Mouse (Mus musculus) forebrain, embryonic 13.5 days (tissue): Measurements from ENCODE around the gene Ank3. TPM values are rescaled to one million over a fixed set of nuclear protein-coding genes. Genes with fewer than 3 reads are reported as not detected.

Experiments used
- ATAC-seq: fragments of 200-750 bp; cut with Nextera tagmentation; 2 replicates; pipeline ENCODE4 v1.8.0; 2017
- H3K27ac ChIP-seq: fragments of 300-500 bp; sonication (generic); 2 replicates; pipeline ENCODE4 v1.5.1; 2015; ENCODE audit warnings: inconsistent platforms, mild to moderate bottlenecking, moderate library complexity
- H3K27me3 ChIP-seq: fragments of 300-500 bp; sonication (generic); 2 replicates; pipeline ENCODE4 v1.6.1; 2015; ENCODE audit warnings: mild to moderate bottlenecking, inconsistent platforms
- H3K36me3 ChIP-seq: fragments of 300-500 bp; sonication (generic); 2 replicates; pipeline ENCODE4 v1.6.1; 2015; ENCODE audit warnings: mild to moderate bottlenecking, inconsistent platforms; ENCODE audit not compliant: poor library complexity, severe bottlenecking
- H3K4me1 ChIP-seq: fragments of 300-500 bp; sonication (generic); 2 replicates; pipeline ENCODE4 v1.6.1; 2015; ENCODE audit warnings: inconsistent platforms
- H3K4me2 ChIP-seq: fragments of 300-500 bp; sonication (generic); 2 replicates; pipeline ENCODE4 v1.6.1; 2015; ENCODE audit warnings: inconsistent platforms, mild to moderate bottlenecking, moderate library complexity
- H3K4me3 ChIP-seq: fragments of 300-500 bp; sonication (generic); 2 replicates; pipeline ENCODE4 v1.5.1; 2015; ENCODE audit warnings: mild to moderate bottlenecking, inconsistent platforms
- H3K9ac ChIP-seq: fragments of 300-500 bp; sonication (generic); 2 replicates; pipeline ENCODE4 v1.6.1; 2015; ENCODE audit warnings: mild to moderate bottlenecking, inconsistent platforms
- H3K9me3 ChIP-seq: fragments of 300-500 bp; sonication (generic); replicated peaks from 2 replicates; pipeline ENCODE4 v1.6.1; 2016; ENCODE audit warnings: inconsistent platforms
- WGBS: fragments of 180-500 bp; shearing (Covaris S2); methylation state at CpG from one replicate; pipeline ENCODE4 v1.1.7; 2015; 5-methylcytosine and 5-hydroxymethylcytosine counted together
- polyA plus RNA-seq: library from polyadenylated mRNA; unstranded; fragments of >200 nt; fragmentation: Nextera tagmentation; extraction: Ambion mirVana; gene quantifications from 2 replicates; pipeline ENCODE4 v1.2.1, GENCODE M21; 2015

Gene Ank3
- polyA plus RNA-seq, 1 experiment from 2014 or later: 63.5 TPM

DNA sequence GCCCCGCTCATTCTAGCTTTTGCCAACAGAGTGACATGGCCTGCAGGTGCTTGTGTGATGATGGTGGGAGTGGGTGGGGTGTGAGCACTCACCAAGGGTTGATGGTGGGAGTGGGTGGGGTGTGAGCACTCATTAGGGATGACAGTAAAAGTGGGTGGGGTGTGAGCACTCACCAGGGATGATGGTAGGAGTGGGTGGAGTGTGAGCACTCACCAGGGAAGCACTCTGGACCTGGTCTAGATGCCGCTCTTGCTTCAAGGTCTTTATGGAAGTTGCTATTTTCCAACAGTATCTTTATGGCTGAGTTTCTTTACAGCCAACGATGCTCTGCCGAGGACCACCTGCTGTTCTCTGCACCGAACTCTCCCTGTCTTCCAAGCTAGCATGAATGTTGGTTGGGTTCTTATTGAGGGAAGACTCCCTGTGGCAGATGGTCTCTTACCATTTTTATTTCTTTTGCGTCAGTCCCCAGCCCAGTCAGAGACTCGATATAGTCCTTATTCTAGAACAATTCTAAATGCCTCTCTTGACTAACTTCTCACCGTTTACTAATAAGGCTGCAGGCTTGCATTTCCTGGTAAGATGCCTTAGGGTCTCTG, 456.1 kb downstream of the Ank3 start:
- Histone ChIP-seq H3K9ac (no peak overlapping the region), H3K9me3 (no peaks in the 10 kb centered on the region), H3K36me3 (peaks cover 12% of the 10 kb centered on the region), H3K4me1 (peaks cover 17% of the 10 kb centered on the region), H3K27ac (no peak overlapping the region), H3K27me3 (no peaks in the 10 kb centered on the region), H3K4me2 (no peak overlapping the region), H3K4me3 (no peak overlapping the region)
- ATAC-seq: no peak
- 88% methylated on average over 8 of the region's 8 CpGs for WGBS

DNA sequence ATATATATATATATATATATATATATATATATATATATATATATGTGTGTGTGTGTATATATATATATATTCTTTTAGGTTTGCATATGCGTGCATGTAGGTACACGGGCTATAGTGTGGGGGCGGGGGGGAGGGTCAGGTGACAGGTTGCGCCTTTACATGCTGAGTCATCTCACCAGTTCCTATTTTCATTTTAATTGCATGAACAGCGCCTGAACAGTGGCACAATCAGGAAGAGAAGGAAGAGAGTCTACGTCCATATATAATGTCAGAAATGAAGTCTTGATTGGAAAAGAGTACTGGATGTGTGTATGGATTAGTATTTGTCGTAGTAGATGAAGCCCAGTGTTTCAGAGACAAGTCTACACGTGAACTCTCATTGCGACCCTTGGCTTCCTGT, 459.4 kb downstream of the Ank3 start:
- H3K4me1 ChIP-seq: peaks cover 27% of the 10 kb centered on the region
- H3K27ac ChIP-seq: peak overlapping the region; percentile 93
- no peak overlapping the region for H3K4me3 ChIP-seq
- no peaks in the 10 kb centered on the region for H3K9me3 ChIP-seq
- ATAC-seq: no peak
- no peak overlapping the region for H3K9ac ChIP-seq
- H3K4me2 ChIP-seq: no peak overlapping the region
- WGBS: 92% methylated on average over 9 of the region's 9 CpGs
- no peaks in the 10 kb centered on the region for H3K27me3 ChIP-seq
- no peaks in the 10 kb centered on the region for H3K36me3 ChIP-seq

DNA sequence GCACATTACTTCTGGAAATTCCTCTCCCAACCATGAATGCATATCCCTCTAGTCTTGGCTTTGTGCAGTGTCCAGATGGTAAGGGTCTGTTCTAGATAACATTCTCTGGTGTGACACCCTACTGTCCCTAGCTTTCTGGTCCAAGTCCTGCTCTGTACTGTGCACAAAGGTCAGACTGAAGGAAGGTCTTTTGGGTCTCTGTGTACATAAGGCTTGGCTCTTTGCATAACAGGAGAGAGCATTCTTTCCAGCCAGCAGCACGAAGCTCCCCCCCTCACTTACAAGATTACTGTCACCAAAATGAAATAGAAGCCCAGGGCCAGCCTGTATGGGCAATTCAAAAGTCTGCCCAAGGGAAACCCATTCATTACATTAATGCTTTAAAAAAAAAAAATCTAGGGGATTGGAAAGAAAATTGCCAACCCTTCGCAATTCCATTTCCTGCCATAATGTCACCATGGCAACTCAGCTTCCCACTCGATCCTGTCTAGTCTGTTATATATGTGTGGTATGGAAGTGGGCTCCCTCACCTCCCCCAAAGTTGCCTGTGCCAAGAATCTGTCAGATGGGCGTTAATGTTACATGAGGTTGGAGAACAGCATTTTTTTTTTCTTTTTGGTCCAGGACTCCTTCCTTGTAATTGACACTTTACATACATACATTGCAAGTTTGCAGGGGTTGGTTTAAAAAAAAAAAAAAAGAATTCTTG, 460.5 kb downstream of the Ank3 start:
- Histone ChIP-seq H3K4me1 (peaks cover 27% of the 10 kb centered on the region), H3K9ac (no peak overlapping the region), H3K27ac (peak overlapping the region; percentile 93), H3K27me3 (no peaks in the 10 kb centered on the region), H3K4me3 (no peak overlapping the region), H3K36me3 (no peaks in the 10 kb centered on the region), H3K4me2 (peak overlapping the region; percentile 34), H3K9me3 (no peaks in the 10 kb centered on the region)
- WGBS: 9% methylated on average over 4 of the region's 4 CpGs
- ATAC-seq: peak; percentile 96

DNA sequence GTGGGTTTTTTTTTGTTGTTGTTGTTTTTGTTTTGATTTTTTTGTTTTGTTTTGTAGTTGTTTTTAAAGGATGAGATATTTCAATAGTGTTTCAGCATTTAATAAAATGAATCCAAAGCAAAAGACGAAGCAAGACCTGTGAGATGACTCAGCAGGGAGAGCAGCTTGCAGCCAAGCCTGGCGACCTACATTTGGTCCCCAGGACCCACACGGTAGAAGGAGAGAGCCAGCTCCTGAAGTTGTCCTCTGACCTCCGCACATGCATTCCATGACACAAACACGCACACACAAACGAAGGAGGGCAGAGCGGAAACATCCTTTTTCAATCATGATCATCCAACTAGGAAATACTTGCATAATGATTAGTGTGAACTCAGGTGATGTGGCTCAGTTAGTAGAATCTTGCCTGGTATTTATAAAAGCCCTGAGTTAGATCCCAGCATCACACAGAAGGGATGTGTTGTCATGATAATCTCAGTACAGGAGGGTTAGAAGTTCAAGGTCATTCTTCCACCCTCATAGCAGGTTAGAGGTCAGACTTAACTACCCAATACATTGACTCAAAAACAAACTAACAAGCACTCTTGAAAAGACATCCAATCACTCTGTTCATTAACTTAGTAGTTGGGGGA, 461.4 kb downstream of the Ank3 start:
- H3K9ac ChIP-seq: no peak overlapping the region
- H3K4me1 ChIP-seq: peaks cover 27% of the 10 kb centered on the region
- H3K36me3 ChIP-seq: no peaks in the 10 kb centered on the region
- ATAC-seq: no peak
- no peak overlapping the region for H3K4me3 ChIP-seq
- no peak overlapping the region for H3K4me2 ChIP-seq
- no peaks in the 10 kb centered on the region for H3K27me3 ChIP-seq
- H3K27ac ChIP-seq: peak overlapping the region; percentile 93
- no peaks in the 10 kb centered on the region for H3K9me3 ChIP-seq
- 73% methylated on average over 7 of the region's 7 CpGs for WGBS

DNA sequence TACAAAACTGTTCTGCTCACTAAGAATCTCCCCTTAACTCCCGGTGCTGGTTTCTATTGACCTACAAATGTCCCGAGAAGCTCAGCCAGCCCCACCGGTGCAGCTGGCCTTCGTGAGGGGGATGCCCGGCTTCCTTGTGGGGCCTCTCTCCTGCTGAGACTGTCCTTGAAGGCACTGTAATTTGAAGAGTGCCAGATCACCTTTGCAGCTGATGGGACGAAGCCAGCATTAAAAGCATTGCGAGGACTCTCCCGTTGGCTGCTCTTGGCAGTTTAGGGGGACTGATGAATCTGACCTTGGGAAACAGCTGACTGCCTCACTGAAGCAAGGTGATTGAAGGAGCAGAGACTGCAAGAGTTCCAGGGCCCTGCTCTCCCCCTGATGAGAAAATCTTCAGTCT, 464.3 kb downstream of the Ank3 start:
- H3K27me3 ChIP-seq: no peaks in the 10 kb centered on the region
- H3K27ac ChIP-seq: no peak overlapping the region
- H3K9me3 ChIP-seq: no peaks in the 10 kb centered on the region
- H3K4me1 ChIP-seq: peaks cover 34% of the 10 kb centered on the region
- ATAC-seq: no peak
- H3K4me2 ChIP-seq: no peak overlapping the region
- no peak overlapping the region for H3K9ac ChIP-seq
- 72% methylated on average over 8 of the region's 8 CpGs for WGBS
- no peaks in the 10 kb centered on the region for H3K36me3 ChIP-seq
- H3K4me3 ChIP-seq: no peak overlapping the region

DNA sequence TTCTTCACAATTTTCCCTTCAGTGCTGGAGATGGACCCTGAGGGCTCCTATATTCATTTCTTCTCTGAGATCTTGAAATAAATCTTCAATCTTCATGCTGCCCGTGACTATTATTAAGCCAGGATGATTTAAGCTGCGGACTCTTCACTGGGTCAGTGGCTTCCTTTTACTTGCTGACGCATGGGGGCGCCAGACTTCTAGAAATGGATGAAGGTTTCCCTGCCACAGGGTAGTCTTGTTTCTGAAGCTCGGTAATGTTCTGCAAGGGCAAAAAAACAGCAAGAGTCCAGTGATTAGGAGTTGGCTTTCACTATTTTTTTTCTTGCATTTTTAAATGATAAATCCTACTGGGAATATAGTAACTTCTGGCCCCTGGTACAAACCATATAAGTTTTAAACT, 471.8 kb downstream of the Ank3 start:
- peak; percentile 70; the same call in 1 of the 2 replicates for ATAC-seq
- Histone ChIP-seq H3K4me1 (peaks cover 10% of the 10 kb centered on the region), H3K36me3 (peaks cover 24% of the 10 kb centered on the region), H3K27me3 (no peaks in the 10 kb centered on the region), H3K4me2 (no peak overlapping the region), H3K9ac (no peak overlapping the region), H3K27ac (0 out of 2 replicates have a peak overlapping the region, but pooled peaks have one; percentile 0), H3K9me3 (no peaks in the 10 kb centered on the region), H3K4me3 (no peak overlapping the region)
- WGBS: 13% methylated on average over 5 of the region's 5 CpGs

DNA sequence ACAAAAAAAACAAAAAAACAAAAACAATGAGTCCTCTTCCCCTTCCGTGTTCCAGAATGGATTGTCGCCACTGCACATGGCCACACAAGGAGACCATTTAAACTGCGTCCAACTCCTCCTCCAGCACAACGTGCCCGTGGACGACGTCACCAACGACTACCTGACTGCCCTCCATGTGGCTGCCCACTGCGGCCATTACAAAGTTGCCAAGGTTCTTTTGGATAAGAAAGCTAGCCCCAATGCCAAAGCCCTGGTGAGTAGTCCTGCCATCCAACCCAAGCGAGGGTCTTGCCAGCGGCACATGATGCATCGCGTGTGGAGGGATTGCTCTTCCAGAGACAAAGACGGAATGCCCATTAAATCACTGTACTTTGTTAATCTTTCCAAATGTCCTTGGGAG, 472.4 kb downstream of the Ank3 start:
- H3K4me2 ChIP-seq: no peak overlapping the region
- peaks cover 24% of the 10 kb centered on the region for H3K36me3 ChIP-seq
- no peak overlapping the region for H3K9ac ChIP-seq
- peaks cover 5% of the 10 kb centered on the region for H3K4me1 ChIP-seq
- H3K27me3 ChIP-seq: no peaks in the 10 kb centered on the region
- H3K9me3 ChIP-seq: no peaks in the 10 kb centered on the region
- WGBS: 83% methylated on average over 14 of the region's 14 CpGs
- no peak overlapping the region for H3K4me3 ChIP-seq
- no peak for ATAC-seq
- no peak overlapping the region for H3K27ac ChIP-seq

DNA sequence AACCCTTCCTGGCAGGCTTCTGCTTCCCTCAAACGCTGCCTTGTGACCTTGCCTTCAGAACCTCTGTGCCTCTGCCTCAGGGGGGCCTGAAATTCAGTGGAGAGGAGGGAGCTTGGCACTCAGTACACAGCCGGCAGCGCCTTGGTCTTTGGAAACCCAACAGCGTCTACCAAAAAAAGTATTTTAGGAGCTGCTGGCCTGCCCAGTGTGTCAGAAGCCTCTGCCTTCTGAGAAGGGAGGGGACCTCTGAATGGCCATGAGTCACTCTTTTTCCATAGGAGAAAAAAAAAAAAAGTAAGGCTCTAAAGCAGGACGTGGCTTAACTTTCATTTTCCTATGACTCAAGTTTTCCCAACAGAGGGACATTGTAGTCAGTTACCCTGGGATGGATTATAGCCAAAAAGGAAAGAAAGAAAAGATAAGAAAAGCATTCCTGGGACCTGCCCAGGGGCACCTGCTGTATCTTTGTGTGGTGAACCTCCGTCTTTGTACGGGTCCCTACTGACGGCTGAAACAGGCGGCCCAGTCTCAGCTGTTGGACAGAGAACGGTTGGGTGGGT, 473.7 kb downstream of the Ank3 start:
- WGBS: 38% methylated on average over 10 of the region's 10 CpGs
- no peak overlapping the region for H3K27ac ChIP-seq
- H3K4me1 ChIP-seq: 0 out of 2 replicates have a peak, but pooled peaks cover 3% of the 10 kb centered on the region
- no peak overlapping the region for H3K4me2 ChIP-seq
- no peak overlapping the region for H3K9ac ChIP-seq
- H3K4me3 ChIP-seq: no peak overlapping the region
- no peaks in the 10 kb centered on the region for H3K27me3 ChIP-seq
- no peaks in the 10 kb centered on the region for H3K9me3 ChIP-seq
- H3K36me3 ChIP-seq: peaks cover 24% of the 10 kb centered on the region
- ATAC-seq: no peak

DNA sequence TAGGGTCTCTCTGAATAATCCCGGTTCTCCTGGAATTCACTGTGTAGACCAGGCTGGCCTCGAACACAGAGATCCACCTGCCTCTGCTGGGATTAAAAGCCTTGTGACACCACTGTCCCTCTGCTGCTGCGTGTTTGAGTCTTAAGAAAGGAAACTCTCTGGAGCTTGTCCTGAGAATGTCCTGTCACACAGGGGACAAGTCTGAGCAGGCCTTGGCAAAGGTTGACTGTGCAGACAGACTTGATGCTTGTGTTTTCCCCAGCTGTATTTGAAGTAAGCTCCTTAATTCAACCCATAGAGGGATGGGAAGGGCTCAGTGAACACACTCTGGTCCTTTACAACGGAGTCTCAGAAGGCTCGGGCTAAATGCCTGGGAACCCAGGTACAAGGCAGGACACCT, 474.3 kb downstream of the Ank3 start:
- H3K9me3 ChIP-seq: no peaks in the 10 kb centered on the region
- no peak overlapping the region for H3K9ac ChIP-seq
- peaks cover 28% of the 10 kb centered on the region for H3K36me3 ChIP-seq
- WGBS: 85% methylated on average over 5 of the region's 5 CpGs
- no peaks in the 10 kb centered on the region for H3K27me3 ChIP-seq
- no peak overlapping the region for H3K27ac ChIP-seq
- H3K4me1 ChIP-seq: 0 out of 2 replicates have a peak, but pooled peaks cover 3% of the 10 kb centered on the region
- no peak overlapping the region for H3K4me3 ChIP-seq
- no peak overlapping the region for H3K4me2 ChIP-seq
- ATAC-seq: no peak

DNA sequence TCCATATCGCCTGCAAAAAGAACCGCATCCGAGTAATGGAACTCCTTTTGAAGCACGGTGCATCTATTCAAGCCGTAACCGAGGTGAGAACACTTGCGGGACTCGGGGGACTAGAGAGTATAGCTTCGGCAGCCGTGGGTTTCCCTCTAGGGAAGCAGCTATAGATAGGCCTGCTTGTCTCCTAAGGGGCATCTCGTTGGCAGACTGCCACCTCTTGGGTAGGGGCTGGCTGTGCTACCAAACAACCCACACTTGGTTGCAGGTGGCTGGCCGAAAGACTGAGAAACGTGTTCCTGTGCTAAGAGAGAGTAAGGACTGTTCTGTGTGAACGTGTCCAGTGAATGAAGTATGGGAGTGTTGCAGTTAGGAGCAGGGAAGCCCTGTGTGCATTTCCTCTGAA, 476.2 kb downstream of the Ank3 start:
- H3K4me1 ChIP-seq: 0 out of 2 replicates have a peak, but pooled peaks cover 3% of the 10 kb centered on the region
- H3K9ac ChIP-seq: no peak overlapping the region
- H3K36me3 ChIP-seq: peaks cover 28% of the 10 kb centered on the region
- ATAC-seq: no peak
- no peaks in the 10 kb centered on the region for H3K27me3 ChIP-seq
- H3K27ac ChIP-seq: no peak overlapping the region
- WGBS: 75% methylated on average over 14 of the region's 14 CpGs
- no peak overlapping the region for H3K4me2 ChIP-seq
- no peak overlapping the region for H3K4me3 ChIP-seq
- H3K9me3 ChIP-seq: no peaks in the 10 kb centered on the region

DNA sequence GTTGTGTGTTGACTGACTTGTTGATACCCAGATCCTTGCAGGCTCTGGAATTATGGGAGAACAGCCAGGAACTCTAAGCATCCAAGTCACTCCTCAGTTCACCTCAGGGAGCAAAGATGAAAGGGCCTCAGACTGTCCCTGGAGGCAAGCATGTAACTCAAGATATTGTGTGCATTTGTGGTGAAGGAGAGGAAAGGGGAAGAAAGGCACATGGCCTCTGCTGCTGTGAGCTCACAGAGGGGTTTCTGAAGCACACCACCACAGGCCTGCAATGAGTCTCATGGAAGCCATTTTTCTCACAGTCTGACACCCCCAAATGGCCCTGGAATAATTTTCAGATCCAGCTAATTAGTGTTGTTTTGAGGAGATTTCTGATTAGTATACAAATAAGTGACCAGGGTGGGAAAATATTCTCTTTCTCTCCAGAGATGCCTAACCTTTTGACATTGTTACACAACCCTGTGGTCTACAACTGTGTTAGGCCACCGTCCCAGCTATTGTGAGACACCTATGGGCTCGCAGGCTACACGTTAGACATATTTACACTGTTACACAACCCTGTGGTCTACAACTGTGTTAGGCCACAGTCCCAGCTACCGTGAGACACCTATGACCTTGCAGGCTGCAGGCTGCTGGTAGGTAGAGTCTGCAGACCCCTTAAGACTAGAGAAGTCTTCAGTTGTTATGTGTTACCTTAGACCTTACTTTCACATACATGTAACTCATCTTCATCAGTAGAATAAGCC, 485.5 kb downstream of the Ank3 start:
- Histone ChIP-seq H3K4me3 (no peak overlapping the region), H3K27me3 (no peaks in the 10 kb centered on the region), H3K9me3 (no peaks in the 10 kb centered on the region), H3K27ac (no peak overlapping the region), H3K9ac (no peak overlapping the region), H3K36me3 (peaks cover 65% of the 10 kb centered on the region), H3K4me1 (no peaks in the 10 kb centered on the region), H3K4me2 (no peak overlapping the region)
- no peak for ATAC-seq
- WGBS: 89% methylated on average over 4 of the region's 4 CpGs

DNA sequence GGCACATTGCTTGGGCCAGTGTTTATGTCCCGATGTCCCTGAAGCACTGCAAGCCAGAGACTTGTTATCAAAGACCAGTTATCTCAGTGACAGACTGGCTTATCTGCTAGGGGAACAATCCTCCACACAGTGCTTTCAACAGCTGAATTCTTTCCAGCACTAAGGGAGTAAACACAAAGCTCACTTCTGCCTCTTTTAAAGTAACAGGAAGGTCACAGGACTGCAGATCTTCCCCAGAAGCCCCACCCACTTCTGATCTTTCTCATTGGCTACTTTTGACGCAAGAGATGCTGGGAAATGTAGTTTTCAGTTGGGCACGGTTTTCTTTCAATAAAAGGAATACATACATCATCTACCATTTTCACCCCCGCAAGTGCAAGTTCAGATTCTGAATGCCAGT, 489.8 kb downstream of the Ank3 start:
- Histone ChIP-seq H3K9ac (no peak overlapping the region), H3K27me3 (no peaks in the 10 kb centered on the region), H3K9me3 (no peaks in the 10 kb centered on the region), H3K4me2 (no peak overlapping the region), H3K27ac (no peak overlapping the region), H3K4me3 (no peak overlapping the region), H3K4me1 (no peaks in the 10 kb centered on the region), H3K36me3 (peaks cover 38% of the 10 kb centered on the region)
- 0 out of 2 replicates have a peak, but pooled peaks have one; percentile 53 for ATAC-seq
- 34% methylated on average over 4 of the region's 4 CpGs for WGBS
